Mouse (Mus musculus) brain, embryonic 14.5 days (tissue): ENCODE data around the gene Cryzl1.

Experiments
- CTCF ChIP-seq: fragments of 200-500 bp; IDR thresholded peaks from 2 replicates; pipeline ENCODE4 v1.5.1; 2012; ENCODE audit warnings: inconsistent platforms, mild to moderate bottlenecking, moderate library complexity, borderline replicate concordance; ENCODE audit not compliant: insufficient read depth, insufficient read length; ENCODE audit errors: extremely low read depth
- POLR2A ChIP-seq: fragments of 200-500 bp; IDR thresholded peaks from 2 replicates; pipeline ENCODE4 v1.6.1; 2012; ENCODE audit warnings: mild to moderate bottlenecking, inconsistent platforms, borderline replicate concordance; ENCODE audit not compliant: poor library complexity, insufficient read depth, insufficient read length, severe bottlenecking; ENCODE audit errors: extremely low read depth

GRCm38 (mm10) chr16:91729821-91730441 lies 1.2 kb upstream of the Cryzl1 start:
- TF ChIP-seq POLR2A (no peak), CTCF (no peak)
